Mouse (Mus musculus): Measurements from ENCODE around the gene Ankrd49. TPM values are rescaled to one million over a fixed set of nuclear protein-coding genes. Genes with fewer than 3 reads are reported as not detected.

Ankrd49 gene
- 10 to 100 TPM; 21.7 to 34.1 TPM for polyA plus RNA-seq (2017; shearing (Covaris generic))

DNA sequence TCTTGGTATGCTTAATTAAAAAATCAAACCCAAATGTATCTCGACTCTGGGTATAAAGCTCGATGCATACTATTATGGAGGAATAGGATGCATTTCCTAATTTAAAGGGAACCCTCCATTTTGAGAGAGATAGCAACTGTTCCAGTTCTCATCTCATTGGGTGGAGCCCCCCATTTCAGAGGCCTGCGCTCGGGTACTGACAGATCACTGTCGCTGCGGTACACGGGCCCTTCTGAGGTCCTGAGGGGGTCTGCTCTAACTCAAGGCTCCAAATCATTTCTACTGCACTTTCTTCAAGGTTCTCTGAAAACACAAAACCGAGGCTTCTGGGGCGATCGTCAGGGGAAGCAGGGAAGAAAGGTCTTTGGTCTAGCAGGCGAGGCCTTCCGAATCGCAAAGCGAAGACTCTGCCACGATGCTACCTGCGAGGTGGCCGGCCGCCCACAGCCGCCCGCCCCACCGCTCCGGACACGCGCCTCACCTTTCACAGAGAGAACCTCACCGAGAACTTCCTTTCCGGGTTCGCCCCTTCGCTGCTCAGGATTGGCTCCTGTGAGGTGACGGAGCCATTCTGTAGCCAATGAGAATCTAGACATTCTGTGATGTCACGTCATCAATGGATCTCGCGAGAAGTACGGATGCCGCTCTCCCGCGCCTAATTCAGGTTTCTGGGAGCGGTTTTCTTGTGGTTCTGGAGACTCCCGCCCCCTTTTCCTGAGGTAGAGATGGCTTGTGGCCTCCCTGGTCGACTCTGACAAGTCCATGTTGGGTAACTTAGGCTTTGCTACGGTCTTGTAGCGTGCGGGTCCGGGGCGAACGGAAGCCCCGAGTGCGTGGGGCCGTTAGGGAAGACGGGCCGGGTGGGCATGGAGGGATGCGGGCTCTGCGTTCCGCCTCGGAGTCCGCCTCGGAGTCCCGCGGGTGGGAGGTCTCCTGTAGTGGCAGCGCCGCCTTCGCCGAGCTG is at the start of gene Ankrd49, which contains the start of gene Mre11a:
Ankrd49 (minus strand) TSS at position 818 of the 964 bp plus-strand sequence.
Mre11a (plus strand) TSS at position 616 of the 964 bp plus-strand sequence.

DNA sequence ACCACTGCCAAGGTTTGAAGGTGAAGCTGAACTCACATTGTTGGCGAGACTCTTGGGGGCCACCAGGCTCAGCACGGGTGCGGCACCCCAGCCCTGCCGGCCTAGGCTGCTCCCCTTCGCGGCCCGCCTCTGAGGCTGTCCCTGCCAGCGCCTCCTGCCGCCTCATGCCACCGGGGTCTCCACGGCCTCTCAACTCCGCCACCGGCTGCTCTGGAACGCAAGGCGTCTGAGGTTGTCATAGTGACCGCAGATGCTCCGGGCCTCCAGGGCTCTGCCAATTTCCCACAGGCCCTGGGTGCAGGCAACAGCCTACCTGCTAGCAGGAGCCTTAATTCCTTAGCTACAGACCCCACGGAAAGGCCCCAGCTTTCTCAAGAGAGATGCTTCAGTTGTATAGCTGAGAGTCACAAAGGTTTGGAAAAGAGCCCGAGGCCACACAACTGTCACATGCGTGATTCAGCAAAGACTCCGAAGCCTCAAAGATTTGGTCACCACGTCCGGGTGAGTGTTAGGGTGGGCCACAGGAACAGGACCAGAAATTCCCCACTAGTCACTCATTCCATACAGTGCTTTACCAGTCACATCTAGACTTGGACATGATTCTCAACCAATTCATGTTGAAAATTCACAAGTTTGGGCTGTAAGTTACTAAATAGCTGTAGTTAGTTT is 13.7 kb downstream of the Ankrd49 start, which contains the start of gene 1700012B09Rik:
1700012B09Rik (minus strand) TSS at position 228 of the 669 bp plus-strand sequence.

DNA sequence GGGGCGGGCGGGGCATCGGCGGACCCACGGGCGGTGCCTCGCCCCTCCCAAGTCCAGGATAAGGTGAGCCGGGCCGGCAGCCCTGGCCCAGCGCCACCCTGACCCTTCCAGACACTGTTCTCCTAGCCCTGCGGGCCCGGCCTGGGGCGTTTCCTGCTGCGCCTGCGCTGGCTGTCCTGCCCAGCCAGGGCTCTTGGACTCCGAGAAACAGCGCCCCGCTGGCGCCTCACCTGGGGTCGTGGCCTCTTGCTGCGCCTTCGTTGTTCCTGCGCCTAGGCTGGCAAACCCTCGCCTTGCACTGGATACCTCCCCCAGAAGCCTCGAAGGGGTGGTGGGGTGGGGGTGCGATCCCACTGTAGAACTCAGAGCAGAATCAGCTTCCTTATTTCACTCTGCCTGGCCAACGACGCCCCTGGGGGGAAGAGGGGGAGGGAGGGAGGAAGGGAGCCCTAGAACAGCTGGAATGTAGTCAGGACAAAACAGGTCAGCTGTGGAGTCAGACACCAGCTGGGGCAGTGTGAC is 32.6 kb downstream of the Ankrd49 start, which contains the start of gene Fut4:
Fut4 (minus strand) TSS at position 393 of the 522 bp plus-strand sequence.

DNA sequence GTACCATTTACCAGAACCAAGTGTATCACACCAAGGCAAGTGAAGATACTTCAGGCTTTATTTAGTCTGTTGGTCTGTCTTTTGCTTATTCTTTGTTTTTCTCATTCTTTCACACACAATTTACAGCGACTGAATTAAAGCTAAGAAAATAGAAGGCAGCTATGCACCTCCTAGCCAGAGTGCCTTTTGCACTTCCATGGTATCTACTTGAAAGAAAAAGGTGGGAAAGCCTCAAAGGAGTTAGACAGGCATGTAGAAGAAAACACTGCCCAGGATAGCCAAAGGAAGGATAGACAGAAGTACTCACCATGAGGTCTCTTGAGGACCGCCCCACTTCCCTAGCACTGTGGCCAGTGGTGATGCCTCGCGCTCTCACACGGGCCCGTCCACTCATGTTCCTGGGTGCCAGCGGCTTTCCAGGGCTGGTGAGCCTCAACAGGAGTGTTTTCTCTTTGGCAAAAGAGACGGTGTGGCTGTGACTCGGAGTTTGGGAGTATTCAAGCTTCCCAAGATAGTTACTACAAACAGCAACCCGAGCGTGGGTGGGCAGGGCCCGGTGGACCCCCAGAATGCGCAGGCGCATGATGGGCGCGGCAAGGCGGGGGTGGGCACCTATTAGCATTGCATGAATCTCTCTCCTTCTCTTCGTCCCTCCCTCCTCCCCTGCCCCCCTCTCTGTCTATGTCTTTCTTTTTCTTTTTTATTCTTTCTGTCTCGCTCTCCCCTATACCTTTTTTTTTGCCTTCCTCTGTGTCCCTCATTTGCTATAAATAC is 44.3 kb downstream of the Ankrd49 start, which contains the start of gene Piwil4:
Piwil4 (minus strand) TSS at position 583 of the 774 bp plus-strand sequence.

Other genes starting within 250 kb of the Ankrd49 start
- under 1 TPM; 0.20 to 0.23 TPM for gene Amotl1, start 139.8 kb downstream of the Ankrd49 start, polyA plus RNA-seq (2017; shearing (Covaris generic))
- under 1 TPM; 0.15 to 0.68 TPM for gene Piwil4, start 44.1 kb downstream of the Ankrd49 start, polyA plus RNA-seq (2017; shearing (Covaris generic))
- gene Fut4, start 32.5 kb downstream of the Ankrd49 start, polyA plus RNA-seq (2017; shearing (Covaris generic)) = under 1 TPM; 0.27 to 0.51 TPM
- not detected for gene 1700012B09Rik, start 13.8 kb downstream of the Ankrd49 start, polyA plus RNA-seq (2017; shearing (Covaris generic))
- 10 to 100 TPM; 23.0 to 27.6 TPM for gene Mre11a, start 202 bp downstream of the Ankrd49 start, polyA plus RNA-seq (2017; shearing (Covaris generic))
- 10 to 100 TPM; 35.0 to 86.0 TPM for gene Gpr83, start 75.4 kb upstream of the Ankrd49 start, polyA plus RNA-seq (2017; shearing (Covaris generic))
- 1,000 to 10,000 TPM in 1 of 2 experiments, 100 to 1,000 TPM in 1; 418 to 1,067 TPM for gene Izumo1r, start 119.1 kb upstream of the Ankrd49 start, polyA plus RNA-seq (2017; shearing (Covaris generic))